Mouse (Mus musculus) adrenal gland, adult (tissue): Measurements from ENCODE around the gene Esyt1.
A peak's percentile ranks its signal among the peaks of the same experiment; 100 is the strongest.

ENCODE experiments used
- DNase-seq, 2 experiments: peaks; one replicate each; pipeline ENCODE4 v3.0.0; 2022 to 2023; ENCODE audit warnings: low spot score in 1 of 2; ENCODE audit not compliant: inconsistent age in 2 of 2

Esyt1 gene

DNA sequence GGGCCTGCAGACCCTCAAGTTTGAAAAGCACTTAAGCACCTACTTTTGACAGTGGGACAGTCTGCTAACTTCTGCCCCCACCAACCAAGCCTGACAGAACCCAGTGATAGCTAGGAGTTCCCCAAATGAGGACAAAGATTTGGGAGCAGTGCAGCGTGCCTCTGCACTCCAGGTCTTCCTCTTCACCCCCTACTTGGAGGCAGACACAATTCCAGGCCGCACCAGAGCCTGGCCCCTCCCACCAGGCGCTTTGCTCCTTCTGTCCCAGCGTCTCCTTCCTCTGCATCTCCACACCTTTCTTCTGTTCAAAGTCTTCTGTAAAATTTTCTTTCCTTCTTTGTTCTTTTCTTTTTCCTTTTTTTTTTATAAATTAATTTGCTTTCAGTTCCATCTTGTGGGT lies 35.9 kb downstream of the Esyt1 start:
- DNase-seq, result peak; percentile 34 to 57

DNA sequence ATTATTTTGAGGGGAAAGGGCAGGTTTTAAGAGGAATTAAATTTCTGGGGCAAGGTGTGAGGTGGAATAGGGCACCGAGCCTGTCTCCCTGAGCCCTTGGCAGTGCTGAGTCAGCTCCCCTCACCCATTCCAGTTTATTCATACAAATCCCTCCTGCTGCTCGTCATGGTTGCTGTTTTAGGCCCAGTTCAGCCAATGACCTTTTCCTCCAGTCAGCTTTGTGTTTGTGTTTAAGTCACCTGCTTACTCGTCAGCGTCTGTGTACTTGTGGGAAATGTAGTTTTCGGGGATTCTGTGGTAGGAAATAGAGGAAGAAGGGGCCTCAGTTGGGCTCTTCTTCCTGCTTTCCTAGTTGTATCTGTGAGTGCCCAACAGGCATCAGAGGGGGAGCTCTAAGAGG lies 36.3 kb downstream of the Esyt1 start:
- peak; percentile 61 to 73 for DNase-seq

DNA sequence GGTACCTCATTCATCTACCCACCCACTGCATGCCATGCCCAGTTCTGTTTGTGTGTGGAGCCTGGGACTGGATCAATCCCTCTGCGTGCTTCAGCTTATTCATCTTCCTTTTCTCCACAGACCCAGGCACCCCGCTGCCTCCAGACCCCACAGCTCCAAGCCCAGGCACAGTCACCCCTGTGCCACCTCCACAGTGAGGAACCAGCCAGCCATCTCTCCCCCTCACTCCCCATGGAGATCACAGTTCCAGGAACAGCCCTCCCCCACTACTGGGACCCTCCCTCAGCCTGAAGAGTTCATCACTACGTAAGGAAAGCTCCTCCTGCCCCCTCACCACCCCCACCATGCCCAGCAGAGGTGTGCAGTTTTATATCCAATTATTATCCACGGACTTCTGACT lies 36.9 kb downstream of the Esyt1 start:
- DNase-seq, result peak; percentile 34 to 53

DNA sequence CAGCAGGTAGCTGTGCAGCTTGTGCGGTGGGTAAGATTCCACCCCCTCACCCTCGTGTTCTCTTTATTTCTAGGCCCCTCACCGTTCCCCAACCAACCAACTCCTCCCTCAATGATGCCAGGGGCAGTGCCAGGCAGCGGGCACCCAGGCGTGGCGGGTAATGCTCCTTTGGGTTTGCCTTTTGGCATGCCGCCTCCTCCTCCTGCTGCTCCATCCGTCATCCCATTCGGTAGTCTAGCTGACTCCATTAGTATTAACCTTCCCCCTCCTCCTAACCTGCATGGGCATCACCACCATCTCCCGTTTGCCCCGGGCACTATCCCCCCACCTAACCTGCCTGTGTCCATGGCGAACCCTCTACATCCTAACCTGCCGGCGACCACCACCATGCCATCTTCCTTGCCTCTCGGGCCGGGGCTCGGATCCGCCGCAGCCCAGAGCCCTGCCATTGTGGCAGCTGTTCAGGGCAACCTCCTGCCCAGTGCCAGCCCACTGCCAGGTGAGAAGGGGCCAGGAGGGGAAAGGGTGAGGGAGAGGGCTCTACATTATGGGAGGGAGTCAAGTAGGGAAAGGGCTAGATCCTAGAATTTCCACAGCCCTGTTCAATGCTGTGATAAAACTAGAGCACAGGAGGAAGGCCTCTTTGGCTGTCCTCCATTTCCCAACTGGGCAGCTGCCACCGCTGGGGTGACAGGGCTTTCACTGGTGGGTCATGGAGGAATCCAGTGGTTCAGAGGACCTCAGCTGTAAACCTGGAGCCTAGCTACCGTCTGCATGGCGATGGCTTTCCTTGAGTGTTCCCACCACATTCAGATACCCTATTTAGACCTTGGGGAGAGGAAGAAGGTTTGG lies 37.6 kb downstream of the Esyt1 start:
- peak in 1 of 2 experiments; percentile 58 for DNase-seq

DNA sequence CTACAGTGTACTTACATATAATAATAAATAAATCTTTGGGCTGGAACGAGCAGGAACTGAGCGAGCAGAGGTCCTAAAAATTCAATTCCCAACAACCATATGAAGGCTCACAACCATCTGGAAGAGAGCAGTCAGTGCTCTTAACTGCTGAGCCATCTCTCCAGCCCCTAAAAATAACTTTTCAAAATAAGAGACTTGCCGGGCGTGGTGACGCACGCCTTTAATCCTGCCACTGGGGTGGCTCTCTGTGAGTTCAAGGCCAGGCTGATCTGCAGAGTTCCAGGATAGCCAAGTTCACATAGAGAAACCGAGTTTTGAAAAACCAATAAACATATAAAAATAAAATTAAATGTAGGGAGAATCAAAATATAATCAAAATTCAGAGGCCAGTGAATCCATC lies 39.3 kb downstream of the Esyt1 start:
- peak; percentile 80 to 85 for DNase-seq

DNA sequence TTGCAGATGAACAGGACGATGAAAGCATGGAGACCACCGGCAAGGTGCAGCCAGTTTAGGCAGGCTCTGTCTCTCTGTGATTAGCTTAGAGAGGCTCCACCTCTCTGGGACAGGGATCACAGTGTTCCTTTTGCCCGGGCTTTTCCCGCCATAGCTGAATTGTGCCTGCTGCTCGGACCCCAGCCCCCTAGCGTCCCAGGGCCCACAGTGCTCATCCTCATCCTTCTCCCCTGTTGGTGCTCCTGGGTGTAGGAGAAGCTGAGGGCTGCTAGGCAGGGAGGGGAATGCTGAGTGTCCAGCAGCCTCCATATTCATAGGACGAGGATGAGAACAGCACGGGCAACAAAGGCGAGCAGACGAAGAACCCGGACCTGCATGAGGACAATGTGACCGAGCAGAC lies 51.3 kb downstream of the Esyt1 start:
- no peak for DNase-seq

DNA sequence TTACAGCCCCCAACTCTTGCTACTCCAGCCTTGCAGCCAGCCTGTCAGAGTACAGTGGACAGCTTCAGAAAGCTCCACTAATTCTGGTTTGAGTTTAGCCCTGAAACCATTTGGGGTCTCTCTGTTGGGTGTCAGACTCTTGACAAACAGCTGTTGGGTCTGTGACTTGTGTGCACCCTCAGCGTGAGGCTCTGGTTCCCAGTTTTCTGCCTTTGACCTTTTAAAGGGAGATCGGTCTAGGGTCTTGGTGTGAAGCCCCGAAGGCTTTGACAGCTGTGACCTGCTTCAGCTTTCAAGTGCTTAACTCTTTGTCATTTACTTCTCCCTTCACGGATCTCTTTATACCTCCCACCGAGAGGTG lies 65.4 kb downstream of the Esyt1 start:
- DNase-seq, result peak in 1 of 2 experiments; percentile 50
